Mouse (Mus musculus): ENCODE results near the gene Irf7.
"Not testable (repeated sequence)": the region's sequence is repeated elsewhere in the genome, so short reads cannot be mapped to it uniquely, and the experiment has no call there.

Gene Irf7

GRCm38 (mm10) chr7:141275356-141275755 is 9.1 kb upstream of the Irf7 start:
- no peak for DNase-seq (ENCODE audit: low read depth, low spot score)

- DNase-seq (ENCODE audit: low read depth, low spot score), result no peak
Observed at GRCm38 (mm10) chr7:141270631-141271030, 4.3 kb upstream of the Irf7 start.

- no peak for DNase-seq (ENCODE audit: low read depth, low spot score)
Observed at GRCm38 (mm10) chr7:141269273-141269545, 2.9 kb upstream of the Irf7 start.

GRCm38 (mm10) chr7:141268466-141269272 is 2.4 kb upstream of the Irf7 start:
- no peak for DNase-seq (ENCODE audit: low read depth, low spot score)

GRCm38 (mm10) chr7:141265411-141265738 is 906 bp downstream of the Irf7 start:
- no peak for DNase-seq (ENCODE audit: low read depth, low spot score)

- no peak for DNase-seq (ENCODE audit: low read depth, low spot score)
Observed at GRCm38 (mm10) chr7:141264761-141265410, 1.4 kb downstream of the Irf7 start.

GRCm38 (mm10) chr7:141264041-141264700 is 2.1 kb downstream of the Irf7 start:
- DNase-seq (ENCODE audit: low read depth, low spot score), result no peak

GRCm38 (mm10) chr7:141263640-141264039 is 2.6 kb downstream of the Irf7 start:
- DNase-seq (ENCODE audit: low read depth, low spot score), result no peak

- DNase-seq (ENCODE audit: low read depth, low spot score), result no peak
Observed at GRCm38 (mm10) chr7:141261480-141261879, 4.8 kb downstream of the Irf7 start.

- DNase-seq (ENCODE audit: low read depth, low spot score), result no peak
Observed at GRCm38 (mm10) chr7:141256159-141256558, 10.1 kb downstream of the Irf7 start.

GRCm38 (mm10) chr7:141250486-141250885 is 15.8 kb downstream of the Irf7 start:
- DNase-seq (ENCODE audit: low read depth, low spot score), result not testable (repeated sequence)

- no peak for DNase-seq (ENCODE audit: low read depth, low spot score)
Observed at GRCm38 (mm10) chr7:141231551-141231950, 34.7 kb downstream of the Irf7 start.

- no peak for DNase-seq (ENCODE audit: low read depth, low spot score)
Observed at GRCm38 (mm10) chr7:141231111-141231510, 35.2 kb downstream of the Irf7 start.

GRCm38 (mm10) chr7:141230570-141230969 is 35.7 kb downstream of the Irf7 start:
- no peak for DNase-seq (ENCODE audit: low read depth, low spot score)

- no peak for DNase-seq (ENCODE audit: low read depth, low spot score)
Observed at GRCm38 (mm10) chr7:141229702-141230101, 36.6 kb downstream of the Irf7 start.

GRCm38 (mm10) chr7:141228279-141229067 is 37.8 kb downstream of the Irf7 start, which contains the start of gene Phrf1:
Phrf1 (plus strand) TSS chr7:141228784.
- DNase-seq (ENCODE audit: low read depth, low spot score), result peak; percentile 89

- DNase-seq (ENCODE audit: low read depth, low spot score), result no peak
Observed at GRCm38 (mm10) chr7:141227796-141228195, 38.5 kb downstream of the Irf7 start.

- no peak for DNase-seq (ENCODE audit: low read depth, low spot score)
Observed at GRCm38 (mm10) chr7:141226535-141226934, 39.7 kb downstream of the Irf7 start.

GRCm38 (mm10) chr7:141222696-141223215 is 43.5 kb downstream of the Irf7 start:
- no peak for DNase-seq (ENCODE audit: low read depth, low spot score)

GRCm38 (mm10) chr7:141222126-141222467 is 44.2 kb downstream of the Irf7 start:
- DNase-seq (ENCODE audit: low read depth, low spot score), result no peak

GRCm38 (mm10) chr7:141221249-141222125 is 44.8 kb downstream of the Irf7 start:
- peak; percentile 95 for DNase-seq (ENCODE audit: low read depth, low spot score)

All from retina, postnatal 7 days (tissue).